Mouse (Mus musculus) adrenal gland (tissue): Measurements from ENCODE around the gene Cnot9.
"Not testable (repeated sequence)": the region's sequence is repeated elsewhere in the genome, so short reads cannot be mapped to it uniquely, and the experiment has no call there.

Experiments used
- intact Hi-C: fragments of 180-260 bp; cut with DNase I; formaldehyde crosslinking; loops from one replicate; pipeline ENCODE4 v1.15.1; 2025
- long read RNA-seq, 2 experiments: library from polyadenylated mRNA; unstranded; transcript quantifications; one replicate each; pipeline ENCODE4 v2.0.0; 2020; ENCODE audit warnings: borderline replicate concordance in 1 of 2; ENCODE audit not compliant: insufficient replicate concordance in 1 of 2

The Cnot9 gene
- long read RNA-seq, experiment 1, transcript Cnot9-201 (8 exons, 3,268 nt), result major isoform, 9 of 17 reads
- long read RNA-seq, experiment 1, partial matches to known transcripts, result 1 of 17 reads
- long read RNA-seq, experiment 1, other reads (novel, unspliced or antisense), result 7 of 17 reads
- long read RNA-seq, experiment 2, transcript Cnot9-201 (8 exons, 3,268 nt), result major isoform, 7 of 14 reads
- long read RNA-seq, experiment 2, partial matches to known transcripts, result 0 of 14 reads
- long read RNA-seq, experiment 2, other reads (novel, unspliced or antisense), result 7 of 14 reads

- intact Hi-C loops, result loop anchor here (5.0 kb wide), 1 partner anchor 81 kb away; the partner anchor contains the start of genes Bcs1l and Zfp142
Measured at GRCm38 (mm10) chr1:74505721-74506464, at the start of gene Cnot9. Cnot9 (plus strand) TSS chr1:74506058.

DNA sequence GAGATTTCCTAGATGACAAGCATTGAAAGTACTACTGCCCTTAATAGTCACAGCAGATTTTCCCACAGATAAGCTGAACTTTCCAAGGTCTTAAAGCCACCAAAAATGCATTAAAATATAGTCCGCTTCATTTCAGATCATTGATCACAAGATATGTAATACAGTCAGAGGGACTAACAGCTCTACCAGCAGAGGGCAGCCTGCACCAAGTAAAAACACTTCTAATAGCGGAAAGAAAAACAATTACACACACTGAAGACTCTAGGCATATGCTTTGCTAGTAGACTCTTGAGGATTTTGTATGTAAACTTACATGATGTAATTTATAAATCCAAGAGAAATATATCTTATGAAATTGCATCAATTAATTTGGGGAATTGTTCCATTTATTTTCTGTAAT is 45.6 kb upstream of the Cnot9 start:
- intact Hi-C loops, result loop anchor here (5.0 kb wide), 1 partner anchor 297 kb away; no protein-coding TSS in a partner anchor

GRCm38 (mm10) chr1:74485792-74486191 is 20.1 kb upstream of the Cnot9 start:
- intact Hi-C loops, result no loop called here

DNA sequence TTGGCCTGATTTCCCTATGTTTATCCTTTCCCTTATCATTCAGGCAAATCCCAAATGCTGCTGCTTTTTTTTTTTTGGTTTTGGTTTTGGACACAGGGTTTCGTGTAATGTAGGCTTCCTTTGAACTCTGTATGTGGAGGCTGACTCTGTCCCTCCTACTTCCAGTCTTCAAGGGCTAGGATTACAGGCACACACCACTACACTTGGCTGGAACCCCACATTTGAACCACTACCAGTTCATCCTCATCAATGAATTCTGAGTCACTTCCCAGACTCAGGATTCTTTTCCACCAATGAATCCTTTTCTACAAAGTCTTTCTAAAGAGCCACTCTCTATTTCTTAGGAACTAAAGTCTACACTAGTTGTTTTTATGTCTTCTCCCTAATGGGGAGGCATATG is 4.8 kb upstream of the Cnot9 start:
- intact Hi-C loops, result no loop called here

DNA sequence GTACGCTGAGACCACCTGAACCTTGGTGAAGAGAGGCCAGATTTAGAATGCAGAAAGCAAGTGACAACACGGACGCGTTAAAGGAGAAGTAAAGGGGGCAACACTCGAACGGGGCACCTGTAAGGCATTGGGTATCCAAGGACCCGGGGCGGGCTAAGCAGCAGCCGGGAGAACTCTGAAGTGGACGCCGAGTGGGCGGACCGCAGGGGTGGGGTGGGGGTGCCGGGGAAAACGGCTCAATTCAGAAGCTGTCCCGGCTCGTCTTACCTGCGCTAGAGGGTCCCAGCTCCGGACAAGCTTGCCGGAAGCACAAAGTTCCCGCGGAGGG is 501 bp upstream of the Cnot9 start:
- intact Hi-C loops, result loop anchor here (5.0 kb wide), 1 partner anchor 82 kb away; the partner anchor contains the start of genes Bcs1l and Zfp142

GRCm38 (mm10) chr1:74506471-74506881 is 618 bp downstream of the Cnot9 start:
- intact Hi-C loops, result loop anchor here (5.0 kb wide), 1 partner anchor 81 kb away; the partner anchor contains the start of genes Bcs1l and Zfp142

DNA sequence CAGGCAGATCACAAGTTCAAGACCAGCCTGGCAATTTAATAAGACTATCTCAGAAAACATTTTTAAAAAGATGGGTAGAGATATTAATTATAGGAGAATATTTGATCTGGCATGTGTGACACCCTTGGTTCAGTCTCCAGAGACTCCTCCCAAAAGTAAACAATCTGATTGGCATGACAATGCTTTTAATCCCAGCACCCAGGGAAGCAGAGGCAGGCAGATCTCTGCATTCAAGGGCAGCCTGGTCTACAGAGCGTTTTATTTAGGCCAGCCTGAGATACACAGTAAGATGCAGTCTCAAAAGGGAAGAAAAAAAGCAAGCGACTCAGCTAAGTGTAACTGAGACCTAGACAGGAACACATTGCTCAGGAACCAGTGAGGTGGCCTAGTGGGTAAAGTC is 1.9 kb downstream of the Cnot9 start:
- intact Hi-C loops, result loop anchor here (5.0 kb wide), 1 partner anchor 80 kb away; the partner anchor contains the start of genes Bcs1l and Zfp142

DNA sequence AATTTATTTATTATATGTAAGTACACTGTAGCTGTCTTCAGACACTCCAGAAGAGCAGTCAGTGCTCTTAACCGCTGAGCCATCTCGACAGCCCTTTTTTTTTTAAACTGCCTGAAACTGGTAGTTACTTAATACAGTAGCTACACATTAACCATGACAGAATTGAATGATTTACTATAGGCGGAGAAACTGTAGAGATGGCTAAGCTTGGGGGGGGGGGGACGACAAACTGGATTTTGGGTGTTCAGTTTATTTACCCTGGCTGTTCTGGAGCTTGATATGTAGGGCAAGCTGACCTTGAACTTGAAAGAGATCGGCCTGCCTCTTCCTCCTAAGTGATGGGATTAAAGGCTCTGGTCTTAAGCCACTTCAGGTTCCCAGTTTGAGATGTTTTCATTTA is 5.4 kb downstream of the Cnot9 start:
- intact Hi-C loops, result no loop called here

GRCm38 (mm10) chr1:74512999-74513398 is 7.1 kb downstream of the Cnot9 start:
- intact Hi-C loops, result not testable (repeated sequence)

DNA sequence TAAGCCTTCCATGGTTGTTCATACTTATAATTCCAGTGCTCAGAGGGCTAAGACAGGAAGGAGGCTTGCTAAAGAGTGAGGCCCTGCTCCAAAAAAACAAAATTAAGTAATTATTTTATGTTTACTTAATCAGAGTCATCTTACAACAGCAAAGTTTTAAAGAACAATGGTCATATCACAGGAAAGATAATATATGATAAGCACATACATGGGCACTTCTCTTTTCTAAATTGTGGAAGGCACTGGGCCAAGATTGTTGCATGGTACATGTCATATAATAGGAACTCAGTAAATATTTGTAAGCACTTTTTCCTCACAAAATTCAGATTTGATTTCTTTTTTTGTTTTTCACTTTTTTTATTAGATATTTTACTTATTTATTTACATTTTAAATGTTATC is 14.0 kb downstream of the Cnot9 start:
- intact Hi-C loops, result no loop called here

DNA sequence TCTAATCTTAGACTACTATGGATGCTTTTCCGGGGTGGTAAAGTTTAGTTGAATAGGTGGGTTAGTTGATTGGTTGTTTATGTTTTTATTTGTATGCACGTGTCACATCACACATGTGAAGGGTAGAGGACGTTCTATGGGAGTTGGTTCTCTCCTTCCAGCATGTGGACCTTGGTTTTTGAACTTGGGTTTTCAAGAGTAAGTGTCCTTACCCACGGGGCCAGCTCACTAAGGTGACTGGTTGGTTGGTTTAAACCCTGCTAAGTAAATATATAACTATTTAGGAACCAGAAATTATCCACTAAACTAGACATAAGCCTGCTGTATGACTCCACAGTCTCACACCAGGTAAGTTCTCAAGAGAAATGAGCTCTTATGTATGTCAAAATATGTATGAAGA is 18.9 kb downstream of the Cnot9 start:
- intact Hi-C loops, result no loop called here

GRCm38 (mm10) chr1:74528589-74528988 is 22.7 kb downstream of the Cnot9 start:
- intact Hi-C loops, result no loop called here

DNA sequence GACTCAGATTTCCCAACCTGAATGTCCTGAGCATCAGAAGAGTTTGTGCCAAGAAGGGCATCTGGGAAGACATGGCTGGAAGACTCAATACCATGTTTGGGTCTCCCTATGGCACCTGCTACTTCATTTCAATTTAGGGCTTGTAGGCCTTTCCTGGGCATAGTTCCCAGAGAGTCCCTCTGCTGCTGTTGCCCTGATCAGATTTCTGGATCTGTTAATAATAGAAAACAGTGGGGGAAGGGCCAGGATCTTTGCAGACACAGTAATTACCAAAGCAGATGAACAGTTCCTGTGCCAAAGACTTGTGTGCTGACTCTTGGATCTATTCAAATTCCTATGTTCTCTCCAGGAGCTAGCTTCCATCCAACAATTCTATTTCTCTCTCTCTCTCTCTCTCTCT is 32.8 kb downstream of the Cnot9 start:
- intact Hi-C loops, result no loop called here

GRCm38 (mm10) chr1:74542451-74542961 is 36.6 kb downstream of the Cnot9 start, which contains the start of gene Plcd4:
Plcd4 (plus strand) TSS chr1:74542888.
- intact Hi-C loops, result no loop called here

GRCm38 (mm10) chr1:74544184-74544583 is 38.3 kb downstream of the Cnot9 start, which contains the start of gene Usp37:
Usp37 (minus strand) TSS chr1:74544284.
- intact Hi-C loops, result no loop called here

DNA sequence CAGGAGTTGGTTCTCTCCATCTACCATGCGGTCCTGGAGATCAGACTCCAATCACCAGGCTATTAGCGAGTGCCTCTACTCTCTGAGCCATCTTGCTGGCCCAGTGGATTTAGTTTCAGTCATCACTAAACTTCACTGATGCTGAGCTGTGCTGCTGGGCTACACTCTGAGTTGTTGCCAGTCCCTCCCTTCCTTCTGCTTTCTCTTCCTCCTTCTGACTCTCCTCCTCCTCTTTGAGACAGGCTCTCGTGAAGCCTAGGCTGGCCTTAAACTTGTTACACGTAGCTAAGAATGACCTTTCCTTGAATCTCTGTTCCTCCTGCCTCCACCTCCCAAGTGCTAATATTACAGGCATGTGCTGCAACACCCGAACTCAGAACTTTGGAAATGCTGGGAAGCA is 53.2 kb downstream of the Cnot9 start:
- intact Hi-C loops, result no loop called here

GRCm38 (mm10) chr1:74565834-74566233 is 60.0 kb downstream of the Cnot9 start:
- intact Hi-C loops, result no loop called here

DNA sequence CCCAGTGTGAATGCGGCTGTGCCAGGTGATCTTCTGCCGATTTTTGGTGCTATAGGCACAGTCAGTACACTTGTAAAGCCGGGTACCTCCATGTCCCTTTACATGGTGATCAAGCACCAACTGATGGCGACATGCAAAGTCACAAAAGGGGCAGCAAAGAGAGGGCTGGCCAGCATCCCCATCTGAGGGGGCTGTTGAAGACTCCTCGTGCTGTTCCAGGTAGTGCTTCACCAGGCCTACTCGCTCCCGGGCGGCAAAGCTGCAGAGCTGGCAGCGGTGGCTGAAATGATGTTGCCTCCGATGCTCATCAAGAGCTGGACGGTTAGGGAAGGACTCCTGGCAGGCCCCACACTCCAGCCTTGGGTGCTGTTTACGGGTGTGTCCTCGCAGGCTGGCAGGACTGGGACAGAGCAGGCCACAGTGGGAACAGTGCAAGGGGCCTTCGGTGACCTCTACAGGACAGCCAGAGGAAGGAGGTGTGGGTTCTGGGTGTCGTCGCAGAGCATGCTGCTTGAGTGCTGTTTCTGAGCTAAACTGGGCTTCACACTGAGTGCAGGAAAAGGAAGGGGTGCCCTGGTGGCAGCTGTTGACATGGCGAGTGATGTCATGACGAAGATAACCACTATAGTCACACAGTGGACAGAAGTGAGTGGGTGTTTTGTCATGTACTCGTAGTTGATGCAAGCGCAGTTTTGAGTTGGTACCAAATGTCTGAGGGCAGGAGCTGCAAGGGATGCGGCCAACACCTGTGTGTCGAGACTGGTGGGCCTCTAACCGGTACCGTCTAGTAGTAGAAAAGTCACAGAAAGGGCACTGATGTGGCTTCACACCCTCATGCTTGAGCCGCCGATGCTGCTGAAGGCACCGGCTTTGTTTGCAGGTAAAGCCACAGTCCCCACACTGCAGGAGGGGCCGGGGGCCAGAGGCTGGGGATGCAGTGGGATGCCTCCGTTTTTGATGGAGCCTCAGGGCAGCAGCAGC is 64.2 kb downstream of the Cnot9 start:
- intact Hi-C loops, result no loop called here
